Mouse (Mus musculus) 416B (cell line): ENCODE measurements around the gene Olfr357.

Source experiments
- DNase-seq: peaks from one replicate; pipeline ENCODE4 v3.0.0; 2011; ENCODE audit warnings: low read depth

The Olfr357 gene

DNA sequence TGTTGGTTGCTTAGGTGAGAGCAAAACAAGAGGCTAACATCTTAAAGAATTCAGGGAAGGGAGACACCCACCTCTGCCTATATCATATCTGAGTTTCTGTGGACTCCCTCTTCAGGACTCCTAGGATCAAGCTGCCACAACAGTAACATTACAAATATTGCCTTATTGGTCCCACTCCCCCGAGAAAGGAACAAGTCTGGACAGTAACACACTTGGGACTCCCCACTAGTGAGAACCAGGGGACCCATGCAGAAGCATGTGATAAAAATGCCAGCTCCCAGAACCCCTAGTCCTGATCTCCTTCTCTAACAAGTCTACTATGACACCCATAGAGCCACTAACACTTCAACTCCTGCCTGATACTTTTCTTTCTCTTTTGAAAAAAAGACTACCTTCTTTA lies at the start of gene Olfr357:
TSS of gene Olfr357 (plus strand) at position 301 of the 400 bp plus-strand sequence.
- no peak for DNase-seq

DNA sequence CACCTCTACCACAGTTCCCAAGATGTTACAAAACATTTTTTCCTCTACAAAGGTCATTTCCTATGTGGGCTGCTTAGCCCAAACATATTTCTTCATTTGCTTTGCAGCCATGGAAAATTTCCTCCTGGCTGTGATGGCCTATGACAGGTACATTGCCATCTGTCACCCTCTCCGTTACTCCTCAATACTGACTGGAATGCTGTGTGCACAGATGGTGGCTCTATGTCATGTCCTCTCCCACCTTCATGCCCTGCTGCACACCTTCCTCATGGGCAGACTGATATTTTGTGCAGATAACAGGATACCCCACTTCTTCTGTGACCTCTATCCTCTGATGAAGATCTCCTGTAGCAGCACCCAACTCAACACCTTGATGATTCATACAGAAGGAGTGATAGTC lies 3.4 kb downstream of the Olfr357 start:
- DNase-seq: no peak

DNA sequence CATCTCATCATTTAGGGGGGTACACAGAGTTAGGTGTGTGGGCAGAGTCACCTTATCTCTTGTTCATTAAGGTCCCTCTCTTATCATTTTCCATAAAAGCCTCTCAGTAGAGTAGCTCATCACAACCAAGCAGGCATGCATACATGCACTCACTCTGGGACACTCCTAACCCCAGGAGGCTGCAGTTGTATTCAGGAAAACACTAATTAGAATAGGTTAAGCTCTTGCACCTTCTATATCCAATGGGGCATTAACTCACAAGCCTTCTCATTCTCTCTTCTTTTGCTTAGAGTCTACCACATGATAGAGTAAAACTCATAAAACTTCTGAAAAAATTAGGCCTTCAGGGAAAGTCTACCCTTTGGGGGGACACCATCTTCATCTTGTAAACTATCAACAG lies 15.6 kb downstream of the Olfr357 start, which contains the start of gene Olfr358:
TSS of gene Olfr358 (minus strand) at position 101 of the 400 bp plus-strand sequence.
- DNase-seq: no peak
